In genomic region chr11:16935577-16936236, GRCm38 (mm10) we compare ENCODE assay signal across 13 mouse cellular contexts. TPM values are rescaled to one million over a fixed set of nuclear protein-coding genes. Genes with fewer than 3 reads are reported as not detected.
A peak's percentile ranks its signal among the peaks of the same experiment; 100 is the strongest.
DNase-seq lines count a peak whose midpoint lies in the region; ATAC-seq and TF ChIP-seq lines count a peak whose summit lies in the region.
"Had no signal": no experiment of that assay in that cellular context is flagged by ENCODE, and none has a peak within 500 bp of the region (broad histone marks: within the 10 kb centered on the region; RNA-seq: fewer than 3 reads in every experiment).

No protein-coding gene starts in this region.

- 59% methylated on average over 6 of the region's 6 CpGs for WGBS in embryonic facial prominence, embryonic 14.5 days
- WGBS in limb, embryonic 14.5 days: 60% methylated on average over 6 of the region's 6 CpGs
- WGBS in forebrain, embryonic 12.5 days: 69% methylated on average over 6 of the region's 6 CpGs

- H3K4me3 ChIP-seq in left cerebral cortex, adult 2 months: no peak overlapping the region
- H3K4me3 ChIP-seq in embryonic facial prominence, embryonic 14.5 days (ENCODE audit: low read depth, low read length): no peak overlapping the region
- H3K4me3 ChIP-seq in limb, embryonic 14.5 days (replicated peaks; ENCODE audit: low read length): no peak overlapping the region
- H3K4me3 ChIP-seq in forebrain, embryonic 12.5 days (replicated peaks): no peak overlapping the region

- DNase-seq in frontal cortex, postnatal 10 days (ENCODE audit: low spot score in 2 of 2): no peak
- peak; percentile 53 for DNase-seq in left cerebral cortex, postnatal 4 days
- DNase-seq in left cerebral cortex, adult 2 months (ENCODE audit: extremely low spot score in 1 of 2, low spot score in 2 of 2): no peak
- peak; percentile 76 for DNase-seq in embryonic facial prominence, embryonic 14.5 days (ENCODE audit: low spot score)
- DNase-seq in limb, embryonic 14.5 days (ENCODE audit: low spot score): no peak
- DNase-seq in heart, postnatal 25 days (ENCODE audit: low spot score): no peak
- DNase-seq: heart, postnatal 4 days; layer of hippocampus, postnatal 36 days; thymus, adult 18-20 months had no signal

- no peak overlapping the region for H3K4me2 ChIP-seq in embryonic facial prominence, embryonic 14.5 days (ENCODE audit: low read depth, low read length)
- no peak overlapping the region for H3K4me2 ChIP-seq in limb, embryonic 14.5 days (replicated peaks; ENCODE audit: low read depth, low read length, severe bottlenecking)
- H3K4me2 ChIP-seq in forebrain, embryonic 12.5 days: no peak overlapping the region

- H3K4me1 ChIP-seq in embryonic facial prominence, embryonic 14.5 days (ENCODE audit: control insufficient read depth, insufficient read depth, low read length): no peaks in the 10 kb centered on the region
- H3K4me1 ChIP-seq in limb, embryonic 14.5 days (ENCODE audit: control insufficient read depth, insufficient read depth, low read length): no peaks in the 10 kb centered on the region
- no peaks in the 10 kb centered on the region for H3K4me1 ChIP-seq in forebrain, embryonic 12.5 days

- peaks cover 10% of the 10 kb centered on the region; the same call in 1 of the 2 replicates for H3K9me3 ChIP-seq in embryonic facial prominence, embryonic 14.5 days (ENCODE audit: control insufficient read depth, low read length)
- peaks cover 3% of the 10 kb centered on the region; the same call in 1 of the 2 replicates for H3K9me3 ChIP-seq in limb, embryonic 14.5 days (ENCODE audit: control insufficient read depth, low read length)
- no peaks in the 10 kb centered on the region for H3K9me3 ChIP-seq in forebrain, embryonic 12.5 days

- H3K27me3 ChIP-seq in embryonic facial prominence, embryonic 14.5 days (replicated peaks; ENCODE audit: control insufficient read depth, insufficient read depth, low read length): no peaks in the 10 kb centered on the region
- H3K27me3 ChIP-seq in limb, embryonic 14.5 days (ENCODE audit: control insufficient read depth, insufficient read depth, low read length): no peaks in the 10 kb centered on the region
- no peaks in the 10 kb centered on the region for H3K27me3 ChIP-seq in forebrain, embryonic 12.5 days

- no peaks in the 10 kb centered on the region for H3K36me3 ChIP-seq in embryonic facial prominence, embryonic 14.5 days (ENCODE audit: control insufficient read depth, insufficient read depth, low read length)
- H3K36me3 ChIP-seq in limb, embryonic 14.5 days (ENCODE audit: control insufficient read depth, insufficient read depth, low read length): no peaks in the 10 kb centered on the region
- H3K36me3 ChIP-seq in forebrain, embryonic 12.5 days (replicated peaks): no peaks in the 10 kb centered on the region

- no peak for TF ChIP-seq CTCF in left cerebral cortex, adult 2 months (IDR thresholded peaks at IDR 0.05)

- ATAC-seq in frontal cortex, adult (ENCODE audit: low TSS enrichment): peak; percentile 67
- ATAC-seq in embryonic facial prominence, embryonic 14.5 days (ENCODE audit: low read depth): peak; percentile 89
- ATAC-seq in limb, embryonic 14.5 days (ENCODE audit: low FRiP score, low read depth): peak; percentile 55
- no peak for ATAC-seq in forebrain, embryonic 12.5 days (ENCODE audit: low FRiP score)
- ATAC-seq: intestine, postnatal 0 days had no signal

- intact Hi-C loops in left cerebral cortex, postnatal 4 days (cut with DNase I): no loop called here
- intact Hi-C loops in left cerebral cortex, adult 2 months (cut with DNase I): no loop called here
- intact Hi-C loops in heart, postnatal 25 days (cut with DNase I): no loop called here

- TF ChIP-seq POLR2A in limb, embryonic 14.5 days (IDR thresholded peaks at IDR 0.05; ENCODE audit: borderline replicate concordance, extremely low read depth, insufficient read depth, insufficient read length): no peak

- no peak overlapping the region for H3K9ac ChIP-seq in embryonic facial prominence, embryonic 14.5 days (ENCODE audit: low read depth, low read length)
- H3K9ac ChIP-seq in limb, embryonic 14.5 days (ENCODE audit: low read depth, low read length, severe bottlenecking): no peak overlapping the region
- H3K9ac ChIP-seq in forebrain, embryonic 12.5 days: no peak overlapping the region
- H3K9ac ChIP-seq: liver, embryonic 14.5 days had no signal

- H3K27ac ChIP-seq in left cerebral cortex, adult 2 months: no peak overlapping the region
- no peak overlapping the region; the same call in 1 of the 2 replicates for H3K27ac ChIP-seq in embryonic facial prominence, embryonic 14.5 days (replicated peaks; ENCODE audit: low read depth, low read length)
- no peak overlapping the region for H3K27ac ChIP-seq in limb, embryonic 14.5 days (replicated peaks; ENCODE audit: low read depth, low read length)
- no peak overlapping the region for H3K27ac ChIP-seq in forebrain, embryonic 12.5 days
- H3K27ac ChIP-seq: liver, embryonic 14.5 days had no signal

RNA-seq across cellular contexts. Expression of gene Fbxo48, which starts 15.5 kb away (rescaled TPM):
- 1 to 10 TPM; 2.2 to 2.5 TPM for total RNA-seq in left cerebral cortex, postnatal 4 days (2021)
- 1 to 10 TPM; 1.3 to 2.5 TPM for total RNA-seq in left cerebral cortex, adult 2 months (2021)
- polyA plus RNA-seq in embryonic facial prominence, embryonic 14.5 days (2014; fragmentation: Nextera tagmentation; extraction: Ambion mirVana): 1.4 and 1.5 TPM in 2 replicates
- 2.9 and 4.1 TPM in 2 replicates for polyA plus RNA-seq in limb, embryonic 14.5 days (2012; rRNA removed)
- 1.4 and 2.2 TPM in 2 replicates for polyA plus RNA-seq in limb, embryonic 14.5 days (2014; fragmentation: Nextera tagmentation; extraction: Ambion mirVana)
- polyA plus RNA-seq in forebrain, embryonic 12.5 days (2016; fragmentation: Nextera tagmentation; extraction: Ambion mirVana): 1.5 and 1.9 TPM in 2 replicates
- total RNA-seq in heart, postnatal 25 days (2021): under 1 TPM; 0.22 to 0.26 TPM

Comparison
In these comparisons a context has a peak if more than half of its experiments do, and no peak if none do; other contexts are left out.
1. DNase-seq: peak in left cerebral cortex, postnatal 4 days (single experiment) and embryonic facial prominence, embryonic 14.5 days (single experiment); none in frontal cortex, postnatal 10 days (0 of 2), left cerebral cortex, adult 2 months (0 of 2), limb, embryonic 14.5 days (single experiment) and heart, postnatal 25 days (single experiment).